Mouse (Mus musculus) C2C12 (cell line): Measurements from ENCODE around the gene Sart3. TPM values are rescaled to one million over a fixed set of nuclear protein-coding genes. Genes with fewer than 3 reads are reported as not detected.
"Not testable (repeated sequence)": the region's sequence is repeated elsewhere in the genome, so short reads cannot be mapped to it uniquely, and the experiment has no call there.

Source experiments
- H3K27me3 ChIP-seq: one replicate; pipeline ENCODE4 v1.6.1; 2011; ENCODE audit not compliant: control insufficient read depth, insufficient read depth, insufficient read length
- H3K36me3 ChIP-seq: one replicate; pipeline ENCODE4 v1.6.1; 2011; ENCODE audit not compliant: control insufficient read depth, insufficient read depth
- H3K4me3 ChIP-seq: one replicate; pipeline ENCODE4 v1.5.1; 2011; ENCODE audit warnings: mild to moderate bottlenecking, control low read depth; ENCODE audit not compliant: poor library complexity, insufficient read depth, severe bottlenecking
- H3K79me2 ChIP-seq: one replicate; pipeline ENCODE4 v1.6.1; 2011; ENCODE audit not compliant: control insufficient read depth, insufficient read depth
- H3K79me3 ChIP-seq: one replicate; pipeline ENCODE4 v1.6.1; 2011; ENCODE audit warnings: low read depth, control low read depth
- H3ac ChIP-seq: one replicate; pipeline ENCODE3; 2011; ENCODE audit warnings: low read depth; ENCODE audit not compliant: control insufficient read depth, insufficient read length
- CEBPB ChIP-seq: IDR thresholded peaks from one replicate; pipeline ENCODE4 v1.6.1; 2011; ENCODE audit warnings: low read depth, mild to moderate bottlenecking, control low read depth, moderate library complexity
- CTCF ChIP-seq: IDR thresholded peaks from one replicate; pipeline ENCODE4 v1.5.1; 2011; ENCODE audit not compliant: control insufficient read depth, insufficient read depth, insufficient read length
- FOSL1 ChIP-seq: IDR thresholded peaks from one replicate; pipeline ENCODE4 v1.8.0; 2011; ENCODE audit warnings: mild to moderate bottlenecking, low read length; ENCODE audit not compliant: poor library complexity, insufficient read depth, severe bottlenecking
- MAX ChIP-seq: IDR thresholded peaks from one replicate; pipeline ENCODE4 v1.6.1; 2011; ENCODE audit warnings: mild to moderate bottlenecking, control low read depth
- MYOD1 ChIP-seq: IDR thresholded peaks from one replicate; pipeline ENCODE4 v1.6.1; 2011; ENCODE audit warnings: low read depth; ENCODE audit not compliant: control insufficient read depth, insufficient read length
- MYOG ChIP-seq: IDR thresholded peaks from one replicate; pipeline ENCODE4 v1.6.1; 2011; ENCODE audit not compliant: control insufficient read depth, insufficient read length; ENCODE audit errors: extremely low read depth
- USF1 ChIP-seq: IDR thresholded peaks from one replicate; pipeline ENCODE4 v1.6.1; 2011; ENCODE audit warnings: low read depth, mild to moderate bottlenecking, control low read depth, moderate library complexity
- polyA plus RNA-seq: library from polyadenylated mRNA; unstranded; fragments of >200 nt; fragmentation: generic; extraction: Trizol; gene quantifications from one replicate; pipeline ENCODE4 v1.2.1, GENCODE M21; 2012; ENCODE audit warnings: missing spikeins

Gene Sart3
- polyA plus RNA-seq, 1 experiment = 53.4 TPM

DNA sequence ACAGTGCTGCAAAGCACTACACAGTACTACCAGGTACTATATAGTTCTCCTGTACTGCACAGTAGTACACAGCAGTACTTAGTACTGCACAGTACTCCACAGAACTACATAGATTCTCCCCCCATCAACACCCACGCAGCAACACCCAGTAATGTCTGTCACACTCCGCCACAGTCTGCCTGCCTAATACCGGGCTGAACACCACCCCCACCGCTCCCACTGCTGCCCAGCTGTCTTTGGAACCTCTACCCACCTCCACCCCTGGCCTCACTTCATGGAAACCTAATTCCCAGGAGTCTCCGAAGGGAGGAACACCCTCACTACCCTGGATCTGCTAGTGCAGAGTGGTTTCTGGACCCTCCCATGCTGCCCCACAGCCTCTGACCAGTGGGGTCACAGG lies 8.5 kb upstream of the Sart3 start:
- Histone ChIP-seq H3K36me3 (peaks cover 13% of the 10 kb centered on the region), H3K79me2 (no peaks in the 10 kb centered on the region), H3K4me3 (no peak overlapping the region), H3ac (no peak overlapping the region), H3K27me3 (no peaks in the 10 kb centered on the region), H3K79me3 (no peaks in the 10 kb centered on the region)
- TF ChIP-seq FOSL1 = no peak
- TF ChIP-seq MYOD1 = no peak
- TF ChIP-seq CEBPB = no peak
- TF ChIP-seq MYOG = no peak
- no peak for TF ChIP-seq USF1
- no peak for TF ChIP-seq MAX
- TF ChIP-seq CTCF = no peak

DNA sequence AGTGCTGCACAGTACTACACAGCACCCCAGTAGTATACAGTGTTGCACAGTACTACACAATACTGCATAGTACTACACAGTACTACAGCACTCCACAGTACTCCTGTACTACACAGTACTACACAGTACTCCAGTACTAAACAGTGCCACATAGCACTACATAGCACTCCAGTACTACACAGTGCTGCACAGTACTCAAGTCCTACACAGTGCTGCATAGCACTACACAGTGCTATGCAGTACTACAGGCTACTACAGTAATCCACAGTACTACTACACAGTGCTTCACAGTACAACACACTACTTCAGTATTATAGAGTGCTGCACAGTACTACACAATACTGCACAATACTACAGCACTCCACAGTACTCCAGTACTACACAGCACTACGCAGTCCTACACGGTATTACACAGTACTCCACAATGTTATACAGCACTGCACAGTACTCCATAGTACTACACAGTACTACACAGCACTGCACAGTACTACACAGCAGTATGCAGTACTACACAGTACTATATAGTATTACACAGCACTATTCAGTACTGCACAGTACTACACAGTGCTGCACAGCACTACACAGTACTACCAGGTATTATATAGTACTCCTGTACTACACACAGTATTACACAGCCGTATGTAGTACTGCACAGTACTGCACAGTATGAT lies 7.9 kb upstream of the Sart3 start:
- H3K4me3 ChIP-seq = no peak overlapping the region
- TF ChIP-seq USF1 (no peak), MYOD1 (no peak)
- H3K27me3 ChIP-seq = no peaks in the 10 kb centered on the region
- H3K79me2 ChIP-seq = no peaks in the 10 kb centered on the region
- H3K79me3 ChIP-seq = no peaks in the 10 kb centered on the region
- peaks cover 19% of the 10 kb centered on the region for H3K36me3 ChIP-seq
- no peak overlapping the region for H3ac ChIP-seq

DNA sequence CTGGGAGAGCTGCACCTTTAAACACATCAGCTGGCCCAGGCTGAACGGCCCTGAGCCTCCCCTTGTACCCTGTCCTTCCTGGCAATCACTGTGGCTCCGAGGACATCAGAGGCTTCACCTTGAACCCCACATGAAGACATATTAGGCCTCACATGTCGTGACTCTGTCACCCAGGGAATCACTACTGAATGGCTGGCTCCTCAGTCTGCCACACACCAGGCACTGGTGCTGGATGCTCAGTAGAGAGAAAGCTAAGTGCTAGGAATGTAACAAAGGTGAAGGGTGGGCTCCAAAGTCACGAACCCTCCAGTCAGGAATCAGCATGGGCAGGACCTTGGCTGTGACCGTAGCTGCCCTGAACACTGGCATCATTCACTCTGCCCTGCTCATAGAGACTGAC lies 7.3 kb upstream of the Sart3 start:
- no peaks in the 10 kb centered on the region for H3K79me2 ChIP-seq
- H3K27me3 ChIP-seq = no peaks in the 10 kb centered on the region
- no peak overlapping the region for H3K4me3 ChIP-seq
- TF ChIP-seq MYOG (no peak), MAX (no peak), CTCF (no peak), USF1 (no peak), FOSL1 (no peak), CEBPB (no peak), MYOD1 (no peak)
- H3K36me3 ChIP-seq = peaks cover 23% of the 10 kb centered on the region
- no peak overlapping the region for H3ac ChIP-seq
- H3K79me3 ChIP-seq = no peaks in the 10 kb centered on the region

DNA sequence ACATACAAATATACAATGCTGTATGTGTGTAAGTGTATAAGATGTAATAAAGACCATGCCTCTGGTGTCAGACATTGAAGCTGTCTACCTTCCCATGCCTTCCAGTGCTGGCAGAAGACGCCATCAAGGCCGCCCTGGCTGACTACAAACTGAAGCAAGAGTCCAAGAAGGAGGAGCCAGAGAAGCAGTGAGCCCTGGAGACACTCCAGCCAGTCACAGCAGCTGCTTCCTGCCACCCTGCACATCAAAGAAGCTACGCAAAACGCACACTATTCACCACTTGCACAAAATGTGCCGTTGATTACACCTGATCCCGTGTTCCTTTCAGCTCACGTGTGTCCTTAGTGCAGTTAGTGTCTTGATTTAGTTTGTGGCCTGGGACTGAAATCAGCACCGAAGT lies 5.4 kb upstream of the Sart3 start:
- H3K4me3 ChIP-seq, H3K27me3 ChIP-seq, H3ac ChIP-seq, H3K79me2 ChIP-seq, H3K79me3 ChIP-seq: not testable (repeated sequence)
- H3K36me3 ChIP-seq = peaks cover 23% of the 10 kb centered on the region

DNA sequence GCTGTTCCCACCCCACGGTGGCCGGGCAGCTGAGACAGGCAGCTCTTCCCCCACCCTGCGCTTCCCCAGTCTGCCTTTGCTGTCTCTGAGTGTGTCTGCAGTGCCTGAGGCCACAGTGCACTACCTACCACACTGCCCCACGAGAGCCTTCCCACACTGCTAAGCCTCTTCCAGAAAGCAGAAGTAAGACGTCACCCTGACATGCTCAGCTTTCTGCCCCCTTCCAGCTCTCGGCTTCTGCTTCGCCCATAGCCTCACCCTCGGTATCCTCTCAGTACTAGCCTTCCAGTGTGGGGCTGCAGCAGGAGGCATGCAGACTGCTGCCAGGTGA lies 4.6 kb upstream of the Sart3 start:
- no peak for TF ChIP-seq USF1
- no peak for TF ChIP-seq MYOD1
- TF ChIP-seq MYOG = no peak
- no peak for TF ChIP-seq CEBPB
- no peak for TF ChIP-seq CTCF
- no peak for TF ChIP-seq FOSL1
- TF ChIP-seq MAX = no peak
- Histone ChIP-seq H3K79me3 (peaks cover 1% of the 10 kb centered on the region), H3K4me3 (no peak overlapping the region), H3K36me3 (peaks cover 23% of the 10 kb centered on the region), H3K79me2 (peaks cover 8% of the 10 kb centered on the region), H3K27me3 (no peaks in the 10 kb centered on the region), H3ac (no peak overlapping the region)

DNA sequence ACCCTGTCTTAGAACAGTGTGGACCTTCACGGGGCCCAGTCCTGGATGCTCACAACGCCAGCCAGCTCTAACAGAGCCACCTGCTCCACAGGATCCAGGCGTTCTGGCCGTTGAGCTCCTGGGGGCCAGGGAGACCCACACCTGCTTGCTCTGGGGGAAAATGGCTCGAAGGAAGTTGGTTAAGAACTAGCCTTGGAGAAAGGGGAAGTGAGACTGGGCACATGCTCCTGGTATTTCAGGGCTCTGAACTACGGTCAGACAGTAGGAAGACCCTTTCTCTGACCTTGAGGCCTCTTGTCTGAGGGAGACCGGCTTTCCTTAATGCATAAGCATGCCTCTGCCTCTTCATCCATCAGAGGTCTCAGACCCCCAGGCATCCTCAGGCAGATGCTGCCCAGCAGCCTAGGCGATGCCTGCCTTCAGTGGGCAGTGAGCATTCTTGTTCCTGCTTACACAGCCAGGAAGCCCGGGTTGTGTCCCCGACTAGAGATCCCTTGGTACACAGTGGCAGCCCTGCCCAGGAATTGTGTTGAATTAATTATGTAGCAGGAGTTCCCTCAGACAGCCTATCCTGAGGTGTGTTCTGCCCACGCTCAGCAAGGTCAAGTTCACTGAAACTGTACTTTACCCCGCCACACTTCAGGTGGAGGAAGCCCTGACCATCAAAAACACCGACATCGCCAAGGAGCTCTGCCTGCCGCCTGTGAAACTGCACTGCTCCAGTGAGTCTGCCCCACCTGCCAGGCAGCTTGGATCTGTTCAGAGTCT lies 4.0 kb upstream of the Sart3 start:
- peaks cover 23% of the 10 kb centered on the region for H3K36me3 ChIP-seq
- H3K79me2 ChIP-seq = peaks cover 13% of the 10 kb centered on the region
- no peak overlapping the region for H3ac ChIP-seq
- TF ChIP-seq MYOD1 (no peak), FOSL1 (no peak), CEBPB (no peak), CTCF (no peak), MYOG (no peak), MAX (no peak), USF1 (no peak)
- H3K79me3 ChIP-seq = peaks cover 1% of the 10 kb centered on the region
- no peaks in the 10 kb centered on the region for H3K27me3 ChIP-seq
- no peak overlapping the region for H3K4me3 ChIP-seq
